Mouse (Mus musculus) myocyte (in vitro differentiated cells): Measurements from ENCODE around the gene Krtap3-3. TPM values are rescaled to one million over a fixed set of nuclear protein-coding genes. Genes with fewer than 3 reads are reported as not detected.

Experiments
- H3K27me3 ChIP-seq: one replicate; pipeline ENCODE4 v1.6.1; 2011; ENCODE audit not compliant: control insufficient read depth, insufficient read depth, insufficient read length
- H3K36me3 ChIP-seq: one replicate; pipeline ENCODE4 v1.6.1; 2011; ENCODE audit not compliant: control insufficient read depth, insufficient read depth
- H3K4me2 ChIP-seq: one replicate; pipeline ENCODE4 v1.6.1; 2011; ENCODE audit warnings: low read depth, control low read depth
- H3K4me3 ChIP-seq: one replicate; pipeline ENCODE4 v1.5.1; 2011; ENCODE audit warnings: mild to moderate bottlenecking, control low read depth, moderate library complexity
- H3K79me2 ChIP-seq: one replicate; pipeline ENCODE4 v1.6.1; 2011; ENCODE audit not compliant: control insufficient read depth, insufficient read depth
- H3ac ChIP-seq: one replicate; pipeline ENCODE4 v1.6.1; 2011; ENCODE audit not compliant: control insufficient read depth, insufficient read length
- CEBPB ChIP-seq: IDR thresholded peaks from 2 replicates; pipeline ENCODE4 v1.6.1; 2011; ENCODE audit warnings: mild to moderate bottlenecking, moderate library complexity; ENCODE audit not compliant: poor library complexity, insufficient read depth, severe bottlenecking
- E2F4 ChIP-seq: IDR thresholded peaks from one replicate; pipeline ENCODE4 v1.6.1; 2011; ENCODE audit warnings: mild to moderate bottlenecking, control low read depth, moderate library complexity; ENCODE audit not compliant: insufficient read depth
- MAX ChIP-seq: IDR thresholded peaks from one replicate; pipeline ENCODE4 v1.6.1; 2011; ENCODE audit warnings: low read depth, mild to moderate bottlenecking, control low read depth
- MYOD1 ChIP-seq, 3 experiments: IDR thresholded peaks; one replicate each; pipeline ENCODE4 v1.6.1; 2011; ENCODE audit warnings: control low read depth in 2 of 3, low read depth in 2 of 3, mild to moderate bottlenecking in 2 of 3, moderate library complexity in 1 of 3; ENCODE audit not compliant: insufficient read length in 2 of 3, control insufficient read depth in 1 of 3
- MYOG ChIP-seq, 3 experiments: IDR thresholded peaks; one replicate each; pipeline ENCODE4 v1.6.1; 2011; ENCODE audit warnings: control low read depth in 2 of 3, low read depth in 2 of 3, mild to moderate bottlenecking in 2 of 3; ENCODE audit not compliant: insufficient read length in 2 of 3, control insufficient read depth in 1 of 3, insufficient read depth in 1 of 3
- POLR2A ChIP-seq: IDR thresholded peaks from one replicate; pipeline ENCODE4 v1.6.1; 2011; ENCODE audit warnings: low read depth, mild to moderate bottlenecking, control low read depth, moderate library complexity; ENCODE audit not compliant: insufficient read length
- POLR2AphosphoS2 ChIP-seq: IDR thresholded peaks from one replicate; pipeline ENCODE4 v1.6.1; 2011; ENCODE audit warnings: low read depth, control low read depth; ENCODE audit not compliant: insufficient read length
- REST ChIP-seq: IDR thresholded peaks from one replicate; pipeline ENCODE4 v1.6.1; 2011; ENCODE audit warnings: mild to moderate bottlenecking, control low read depth, moderate library complexity; ENCODE audit not compliant: insufficient read depth, insufficient read length
- SRF ChIP-seq: IDR thresholded peaks from one replicate; pipeline ENCODE4 v1.6.1; 2011; ENCODE audit warnings: low read depth; ENCODE audit not compliant: control insufficient read depth, insufficient read length
- TCF12 ChIP-seq: IDR thresholded peaks from one replicate; pipeline ENCODE4 v1.6.1; 2011; ENCODE audit warnings: mild to moderate bottlenecking, control low read depth; ENCODE audit not compliant: poor library complexity, insufficient read depth, severe bottlenecking
- TCF3 ChIP-seq: IDR thresholded peaks from one replicate; pipeline ENCODE4 v1.6.1; 2011; ENCODE audit warnings: low read depth, control low read depth; ENCODE audit not compliant: insufficient read length
- USF1 ChIP-seq: IDR thresholded peaks from one replicate; pipeline ENCODE4 v1.6.1; 2011; ENCODE audit warnings: low read depth, mild to moderate bottlenecking, control low read depth, moderate library complexity
- polyA plus RNA-seq: library from polyadenylated mRNA; unstranded; fragments of >200 nt; fragmentation: generic; extraction: Trizol; gene quantifications from one replicate; pipeline ENCODE4 v1.2.1, GENCODE M21; 2012; ENCODE audit warnings: missing spikeins

Gene Krtap3-3
- polyA plus RNA-seq, 1 experiment: not detected

DNA sequence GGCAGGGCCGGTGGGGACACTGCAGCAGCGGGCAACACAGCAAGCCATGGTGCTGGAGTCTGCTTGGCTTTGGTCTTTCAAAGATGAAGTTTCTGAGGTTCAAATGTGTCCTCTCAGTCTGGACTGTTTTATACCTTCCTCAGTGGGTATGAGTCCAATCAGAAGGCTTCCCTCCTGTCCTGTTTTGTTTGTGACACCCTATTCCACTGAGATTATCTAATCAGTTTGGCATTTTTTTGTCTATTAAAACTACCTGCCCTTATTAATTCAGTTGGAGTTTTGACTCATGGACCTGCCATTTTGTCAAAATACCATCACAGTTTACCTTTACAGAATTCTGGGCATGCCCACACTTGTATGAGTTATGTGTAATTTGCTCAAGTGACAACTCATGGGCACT lies 6.1 kb upstream of the Krtap3-3 start, which contains the start of gene Krtap3-2:
Gene Krtap3-2, minus strand, starts transcription at position 101 of the 400 bp plus-strand sequence.
- Histone ChIP-seq H3K4me2 (no peak within 1 kb of the TSS), H3K36me3 (no peaks in the 10 kb centered on the region), H3ac (no peak within 1 kb of the TSS), H3K4me3 (no peak within 1 kb of the TSS), H3K79me2 (no peaks in the 10 kb centered on the region), H3K27me3 (no peaks in the 10 kb centered on the region)
- TF ChIP-seq TCF3: no peak
- TF ChIP-seq MAX: no peak
- TF ChIP-seq SRF: no peak
- no peak for TF ChIP-seq REST
- TF ChIP-seq MYOG (IDR thresholded peaks at IDR 0.05; ENCODE audit: control insufficient read depth in 1 of 3, insufficient read depth in 1 of 3, insufficient read length in 2 of 3, low read depth in 2 of 3): no peak
- TF ChIP-seq CEBPB: no peak
- TF ChIP-seq MYOD1 (IDR thresholded peaks at IDR 0.05; ENCODE audit: control insufficient read depth in 1 of 3, insufficient read length in 2 of 3, low read depth in 2 of 3): no peak
- no peak for TF ChIP-seq E2F4
- TF ChIP-seq USF1: no peak
- TF ChIP-seq POLR2A: no peak

DNA sequence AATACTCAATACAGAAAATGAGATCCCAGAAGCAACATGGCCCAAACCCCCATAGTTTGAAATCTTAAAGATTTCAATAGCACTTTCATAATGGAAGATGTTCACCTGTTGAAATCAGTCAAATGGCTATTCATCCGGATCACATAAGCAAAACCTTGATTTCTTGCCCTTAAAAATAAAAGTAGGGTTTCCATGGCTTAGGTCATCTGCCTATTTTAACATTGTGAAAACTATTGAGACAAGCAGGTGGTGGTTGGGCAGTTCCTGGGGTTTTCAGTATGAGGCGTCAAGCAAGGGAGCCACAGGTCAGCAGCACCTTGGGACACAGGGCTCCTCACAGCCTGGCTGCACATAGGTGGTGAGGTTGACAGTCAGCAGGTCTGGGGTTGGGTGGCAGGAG lies 5.5 kb upstream of the Krtap3-3 start:
- H3K79me2 ChIP-seq: no peaks in the 10 kb centered on the region
- H3K36me3 ChIP-seq: no peaks in the 10 kb centered on the region
- H3K4me2 ChIP-seq: no peak overlapping the region
- TF ChIP-seq TCF12: no peak
- TF ChIP-seq MYOG (IDR thresholded peaks at IDR 0.05; ENCODE audit: control insufficient read depth in 1 of 3, insufficient read depth in 1 of 3, insufficient read length in 2 of 3, low read depth in 2 of 3): no peak
- no peak for TF ChIP-seq E2F4
- no peak for TF ChIP-seq MAX
- TF ChIP-seq TCF3: no peak
- no peak for TF ChIP-seq POLR2A
- TF ChIP-seq REST: no peak
- no peak for TF ChIP-seq CEBPB
- no peak for TF ChIP-seq USF1
- no peak for TF ChIP-seq MYOD1 (IDR thresholded peaks at IDR 0.05; ENCODE audit: control insufficient read depth in 1 of 3, insufficient read length in 2 of 3, low read depth in 2 of 3)
- no peak for TF ChIP-seq SRF
- TF ChIP-seq POLR2AphosphoS2: no peak
- H3K27me3 ChIP-seq: no peaks in the 10 kb centered on the region
- no peak overlapping the region for H3K4me3 ChIP-seq
- no peak overlapping the region for H3ac ChIP-seq

DNA sequence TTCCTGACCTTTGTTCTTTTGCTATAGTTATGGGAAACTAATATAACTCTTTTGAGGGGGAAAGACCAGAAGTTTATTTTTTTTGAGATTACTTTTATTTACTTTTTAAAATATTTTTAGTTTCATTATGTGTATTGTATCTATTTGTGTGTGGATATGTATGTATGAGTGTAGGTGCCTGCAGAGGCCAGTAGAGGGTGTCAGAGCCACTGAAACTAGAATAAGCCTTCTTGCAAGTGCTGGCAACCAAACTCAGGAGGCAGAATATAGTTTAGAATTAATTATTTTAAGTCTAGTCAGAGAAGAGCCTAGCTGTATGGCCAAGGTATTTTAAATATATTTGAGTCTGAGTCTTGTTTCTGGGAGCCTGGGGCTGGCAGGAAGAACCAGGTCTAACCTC lies 2.8 kb downstream of the Krtap3-3 start:
- Histone ChIP-seq H3K4me3 (no peak overlapping the region), H3K4me2 (no peak overlapping the region), H3K79me2 (no peaks in the 10 kb centered on the region), H3K27me3 (no peaks in the 10 kb centered on the region), H3ac (no peak overlapping the region), H3K36me3 (no peaks in the 10 kb centered on the region)
- no peak for TF ChIP-seq TCF3
- TF ChIP-seq TCF12: no peak
- TF ChIP-seq CEBPB: no peak
- TF ChIP-seq MYOG (IDR thresholded peaks at IDR 0.05; ENCODE audit: control insufficient read depth in 1 of 3, insufficient read depth in 1 of 3, insufficient read length in 2 of 3, low read depth in 2 of 3): no peak
- TF ChIP-seq SRF: no peak

DNA sequence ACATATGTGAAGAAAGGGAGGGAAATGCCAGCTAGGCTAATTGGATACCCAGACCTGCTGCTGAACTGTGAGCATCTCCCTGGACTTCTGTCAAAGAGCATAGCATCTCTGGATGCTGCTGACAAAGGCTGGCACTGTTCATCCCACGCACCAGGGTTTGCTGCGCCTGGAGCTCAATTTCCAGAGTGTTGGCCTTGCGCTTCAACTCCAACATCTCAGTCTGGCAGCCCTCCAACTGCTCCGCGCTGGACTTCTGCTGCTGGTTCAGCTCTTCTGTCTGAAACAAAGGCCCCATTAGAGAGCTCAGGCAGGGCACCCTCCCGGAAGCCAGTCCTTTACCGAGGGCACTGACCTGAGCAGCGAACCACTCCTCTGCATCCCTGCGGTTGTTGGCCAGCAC lies 10.9 kb downstream of the Krtap3-3 start:
- Histone ChIP-seq H3K4me2 (no peak overlapping the region), H3K36me3 (no peaks in the 10 kb centered on the region), H3K79me2 (no peaks in the 10 kb centered on the region), H3K4me3 (no peak overlapping the region), H3ac (no peak overlapping the region), H3K27me3 (no peaks in the 10 kb centered on the region)
- TF ChIP-seq USF1: no peak
- no peak for TF ChIP-seq TCF12
- no peak for TF ChIP-seq POLR2A
- TF ChIP-seq MYOD1 (IDR thresholded peaks at IDR 0.05; ENCODE audit: control insufficient read depth in 1 of 3, insufficient read length in 2 of 3, low read depth in 2 of 3): no peak
- no peak for TF ChIP-seq POLR2AphosphoS2
- TF ChIP-seq TCF3: no peak
- TF ChIP-seq E2F4: no peak
- no peak for TF ChIP-seq SRF

DNA sequence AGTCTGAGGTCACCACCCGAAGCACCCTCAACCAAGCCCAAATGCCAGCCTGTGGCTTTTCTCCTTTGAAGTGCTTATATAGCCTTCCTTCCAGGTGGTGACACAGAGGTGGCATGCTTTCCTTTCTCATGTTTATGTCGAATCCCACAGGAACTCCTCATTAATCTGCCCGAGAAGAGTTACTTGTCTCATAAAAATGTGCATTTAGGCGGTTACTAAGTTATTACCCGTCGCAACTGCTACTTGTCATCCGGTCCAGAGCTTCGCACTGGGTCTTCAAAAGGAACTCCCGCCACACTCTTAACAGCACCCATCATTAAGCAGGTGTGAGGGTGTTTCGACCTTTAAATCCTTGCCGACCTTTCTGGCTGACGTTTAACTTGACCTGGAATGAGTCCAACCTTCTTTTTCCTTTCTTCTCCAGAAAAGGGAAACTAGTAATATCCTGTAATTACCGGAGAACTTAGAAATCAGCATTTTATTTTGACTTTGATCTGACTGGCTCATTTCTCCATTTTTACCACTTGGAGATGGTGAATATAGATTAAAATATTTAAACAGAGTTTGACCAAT lies 29.3 kb downstream of the Krtap3-3 start, which contains the start of gene Krt39:
Gene Krt39, minus strand, starts transcription at position 51 of the 573 bp plus-strand sequence.
- H3ac ChIP-seq: no peak within 1 kb of the TSS
- no peaks in the 10 kb centered on the region for H3K27me3 ChIP-seq
- H3K36me3 ChIP-seq: no peaks in the 10 kb centered on the region
- H3K4me3 ChIP-seq: no peak within 1 kb of the TSS
- H3K4me2 ChIP-seq: no peak within 1 kb of the TSS
- TF ChIP-seq MYOG (IDR thresholded peaks at IDR 0.05; ENCODE audit: control insufficient read depth in 1 of 3, insufficient read depth in 1 of 3, insufficient read length in 2 of 3, low read depth in 2 of 3) (no peak), USF1 (no peak), TCF3 (no peak), MYOD1 (IDR thresholded peaks at IDR 0.05; ENCODE audit: control insufficient read depth in 1 of 3, insufficient read length in 2 of 3, low read depth in 2 of 3) (no peak), E2F4 (no peak), MAX (no peak), SRF (no peak), POLR2A (no peak), REST (no peak), POLR2AphosphoS2 (no peak)
- no peaks in the 10 kb centered on the region for H3K79me2 ChIP-seq
